Mouse (Mus musculus): ENCODE data around the gene Wdsub1.

DNA sequence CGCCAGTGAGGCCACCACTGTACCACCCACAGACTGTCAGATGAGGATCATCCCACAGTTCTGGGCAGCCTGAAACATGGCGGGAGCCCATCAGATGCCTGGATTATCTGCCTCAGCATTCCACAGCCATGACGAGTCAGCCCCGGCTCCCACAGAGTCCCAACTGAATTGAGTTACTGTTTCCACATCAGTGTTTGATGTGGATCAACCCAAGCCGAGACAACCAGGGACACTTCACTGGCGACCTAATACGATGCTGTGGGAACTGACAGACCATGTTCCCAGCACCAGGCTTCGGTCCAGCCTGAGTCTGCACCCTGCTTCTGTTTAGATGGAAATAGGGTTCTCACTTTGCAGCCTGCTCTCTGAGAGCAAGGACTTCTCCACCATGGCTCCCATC lies 58.1 kb downstream of the Wdsub1 start:
- no peak for TF ChIP-seq CTCF (IDR thresholded peaks at IDR 0.05; ENCODE audit: insufficient read depth, low read length)
- peak; percentile 12; the same call in 1 of the 2 replicates for TF ChIP-seq POLR2A (IDR thresholded peaks at IDR 0.05; ENCODE audit: borderline replicate concordance, extremely low read depth, low read depth, low read length)
